Mouse (Mus musculus) adrenal gland (tissue): ENCODE data around the gene Rbm47.

Experiments used
- intact Hi-C: fragments of 180-260 bp; cut with DNase I; formaldehyde crosslinking; loops from one replicate; pipeline ENCODE4 v1.15.1; 2025

Gene Rbm47

DNA sequence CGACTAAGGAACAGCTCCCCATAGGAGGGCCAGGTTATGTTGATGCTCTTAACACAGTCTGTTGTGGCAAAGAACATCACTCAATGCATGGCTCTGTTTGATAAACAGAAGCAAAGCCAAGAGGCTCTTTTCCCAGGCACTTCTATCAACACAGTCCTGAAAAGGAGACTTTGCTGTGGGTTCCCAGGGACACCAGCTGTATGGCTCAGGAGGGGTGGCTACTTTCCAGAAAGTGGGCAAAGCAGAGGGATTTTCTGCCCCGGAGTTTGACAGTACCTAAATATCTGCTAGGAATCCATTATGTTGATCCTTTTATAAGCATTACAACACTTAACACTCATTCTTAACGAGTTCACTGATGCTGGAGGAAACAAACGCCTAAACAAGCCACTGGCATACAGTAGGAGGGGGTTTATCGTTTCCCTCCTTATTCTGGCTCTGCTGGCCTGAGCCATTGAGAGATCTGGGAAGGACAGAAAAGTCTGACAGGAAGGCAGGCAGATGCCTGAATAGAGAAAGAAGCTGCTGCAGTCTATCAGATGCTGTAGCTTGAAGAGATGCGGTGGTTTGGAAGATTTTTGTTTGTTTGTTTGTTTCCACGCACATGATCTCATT lies 136.4 kb downstream of the Rbm47 start:
- intact Hi-C loops, result no loop called here

DNA sequence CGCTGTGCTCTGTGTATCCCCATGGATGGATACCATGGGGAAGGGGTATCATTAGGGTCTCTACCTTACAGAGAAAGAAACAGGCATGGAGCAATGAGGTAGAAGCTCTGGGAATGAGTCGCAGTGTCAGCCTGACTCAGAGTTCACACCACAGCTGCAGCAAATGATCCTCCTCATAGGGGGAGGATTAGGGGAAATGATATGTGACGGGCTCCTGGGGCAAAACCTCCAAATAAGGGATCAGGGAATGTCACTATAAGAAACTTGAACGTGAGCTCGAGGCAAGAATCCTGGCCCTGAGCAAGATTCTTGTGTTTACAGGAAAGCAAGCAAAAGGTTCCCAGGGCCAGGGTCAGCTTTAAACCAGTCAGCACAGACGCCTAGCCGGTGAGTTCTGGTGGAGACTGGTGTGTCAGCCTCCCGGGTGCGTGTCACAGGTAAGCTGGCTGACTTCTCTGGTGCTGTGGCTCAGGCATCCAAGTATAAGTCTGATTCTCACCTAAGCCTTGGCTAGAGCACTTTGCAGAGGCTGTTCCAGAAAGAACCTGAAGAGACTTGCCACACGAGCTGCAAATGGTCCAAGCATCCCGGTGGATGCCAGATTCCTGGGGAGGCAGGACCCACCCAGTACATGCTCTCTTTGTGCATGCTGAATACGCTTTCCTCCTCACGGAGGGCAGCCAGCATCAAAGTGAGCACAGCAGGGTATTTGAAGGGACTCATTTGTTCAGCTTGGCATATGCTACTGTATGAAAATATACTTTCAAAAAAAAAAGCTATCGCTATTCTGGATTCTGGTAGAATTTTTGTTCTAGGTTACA lies 138.3 kb downstream of the Rbm47 start:
- intact Hi-C loops, result no loop called here

DNA sequence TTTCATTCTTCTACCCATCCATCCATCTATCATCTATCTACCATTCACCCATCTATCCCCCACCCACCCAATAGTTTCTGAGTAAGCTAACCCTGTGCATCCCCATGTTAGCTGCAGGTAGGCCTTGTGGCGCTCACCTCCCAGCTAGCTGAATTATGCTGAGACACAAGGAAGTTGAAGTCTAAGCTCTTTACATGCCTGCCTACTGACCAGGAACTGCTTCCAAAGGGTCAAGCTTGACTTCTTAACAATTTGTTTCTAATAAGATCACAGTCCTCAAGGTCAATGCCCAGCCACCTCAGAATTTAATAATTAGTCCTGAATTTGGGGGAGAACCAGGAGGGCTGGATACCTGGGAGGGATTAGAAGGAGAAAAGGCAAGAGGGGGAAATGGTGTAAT lies 140.1 kb downstream of the Rbm47 start:
- intact Hi-C loops, result no loop called here

DNA sequence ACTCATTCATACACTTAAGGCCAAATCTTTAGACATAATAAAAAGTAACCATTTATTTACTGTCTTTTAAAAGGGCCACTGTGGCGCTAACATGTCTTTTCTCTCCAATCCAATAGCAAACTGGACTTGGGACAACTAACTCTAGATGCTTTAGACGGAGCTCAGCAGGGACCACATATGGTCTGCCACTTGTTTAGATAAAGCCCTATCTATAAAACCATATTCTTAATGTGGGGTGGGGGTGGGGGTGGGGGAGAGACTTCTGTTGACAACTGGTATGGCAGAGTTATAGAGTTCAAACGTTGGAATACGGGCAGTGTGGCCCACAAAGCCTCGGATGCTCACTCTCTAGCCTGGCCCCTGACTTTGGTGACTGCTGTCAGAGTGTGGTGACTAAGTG lies 141.2 kb downstream of the Rbm47 start:
- intact Hi-C loops, result no loop called here

DNA sequence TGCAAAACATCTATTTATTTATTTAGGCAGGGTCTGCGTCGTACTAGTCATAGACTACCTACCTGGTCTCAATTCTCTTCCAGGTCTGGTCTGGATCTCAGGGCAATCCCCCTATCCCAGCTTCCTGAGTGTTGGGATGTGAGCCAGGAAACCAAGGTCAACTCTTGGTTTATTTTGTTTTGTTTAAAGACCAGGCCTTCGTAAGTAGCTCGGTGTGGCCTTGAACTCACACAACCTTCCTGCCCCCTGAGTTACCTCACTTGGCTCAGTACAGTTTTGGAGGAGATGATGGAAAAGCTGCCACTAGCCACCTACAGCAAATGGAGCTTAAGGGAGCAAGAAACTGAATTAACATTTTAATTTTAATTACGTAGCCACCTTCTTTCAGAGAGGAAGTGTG lies 144.7 kb downstream of the Rbm47 start:
- intact Hi-C loops, result no loop called here

DNA sequence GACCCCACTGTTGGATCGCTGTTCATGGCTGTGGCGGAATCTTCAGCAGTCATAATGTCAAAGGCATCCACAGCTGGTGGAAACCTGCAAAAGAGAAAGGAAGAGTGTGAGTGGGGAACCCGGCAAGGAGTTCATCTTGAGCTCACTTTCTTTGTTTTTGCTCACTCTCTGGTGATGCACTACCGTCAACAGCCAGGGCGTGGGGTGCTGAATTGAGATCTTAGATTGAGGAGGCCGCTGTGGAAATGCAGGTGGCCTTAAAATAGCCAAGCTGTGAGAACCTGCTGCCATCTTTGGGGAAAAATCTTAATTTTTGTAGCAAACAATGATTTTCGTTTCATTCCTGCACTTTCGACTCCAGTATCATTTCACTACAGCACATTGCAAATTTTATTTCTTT lies 145.7 kb downstream of the Rbm47 start:
- intact Hi-C loops, result no loop called here

DNA sequence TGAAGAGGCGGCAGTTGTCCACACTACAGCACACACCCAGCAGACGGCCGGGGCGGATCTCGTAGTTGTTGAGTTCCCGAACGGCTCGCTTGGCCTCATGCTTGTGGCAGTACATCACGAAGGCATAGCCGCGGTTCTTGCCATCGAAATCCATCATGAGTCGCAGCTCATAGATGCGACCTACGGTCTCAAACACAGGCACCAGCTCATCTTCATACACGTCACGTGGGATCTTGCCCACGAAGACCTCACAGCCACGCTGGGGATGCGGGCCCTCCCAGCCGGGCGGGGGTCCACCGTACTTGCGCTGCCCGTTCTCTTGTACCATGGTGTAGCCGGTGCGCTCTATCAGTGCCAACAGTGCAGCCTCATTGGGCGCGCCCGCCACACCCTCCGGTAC lies 146.1 kb downstream of the Rbm47 start:
- intact Hi-C loops, result no loop called here

DNA sequence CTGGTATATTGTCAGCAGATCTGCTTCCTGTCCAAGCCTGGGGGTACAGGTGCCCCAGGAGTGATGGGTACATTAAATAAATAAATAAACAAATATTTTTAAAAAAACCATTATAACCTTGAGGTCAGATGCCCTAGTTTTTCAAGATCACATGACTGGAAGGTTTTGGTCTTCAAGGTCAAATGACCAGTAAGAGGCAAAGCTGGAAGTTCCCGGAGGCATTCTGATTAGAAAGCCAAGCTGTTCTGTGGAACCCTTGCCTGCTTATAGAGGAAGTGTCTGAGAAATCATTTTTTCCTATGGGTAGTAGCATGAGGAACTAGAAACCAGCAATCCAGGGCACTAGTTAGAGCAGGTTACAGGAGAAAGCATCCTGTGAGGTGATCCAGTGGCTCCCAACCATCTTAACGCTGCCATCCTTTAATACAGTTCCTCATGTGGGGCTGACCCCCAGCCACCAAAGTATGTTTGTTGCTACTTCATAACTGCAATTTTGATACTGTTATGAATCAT lies 157.4 kb downstream of the Rbm47 start:
- intact Hi-C loops, result loop anchor here (10.0 kb wide), 1 partner anchor 229 kb away; no protein-coding TSS in a partner anchor

DNA sequence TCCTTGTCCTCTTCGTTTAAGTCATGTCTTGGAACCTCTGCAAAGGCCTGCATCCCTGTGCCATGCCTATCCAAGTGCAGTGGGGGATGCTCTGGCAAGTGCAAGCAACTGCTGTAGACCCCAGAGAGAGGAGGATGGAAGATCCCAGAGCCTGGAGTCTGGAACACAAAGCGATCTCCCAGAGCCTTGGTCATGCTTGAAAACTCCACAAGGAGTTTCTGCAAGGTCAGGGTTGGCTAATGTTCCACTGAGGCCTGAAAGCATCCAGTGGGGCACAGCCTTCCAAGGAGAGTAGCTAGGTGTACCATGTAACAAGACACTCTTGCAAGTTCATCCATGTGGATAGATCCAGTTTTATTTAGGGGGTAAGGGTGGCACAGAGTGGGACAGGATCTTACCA lies 158.5 kb downstream of the Rbm47 start:
- intact Hi-C loops, result loop anchor here (10.0 kb wide), 1 partner anchor 230 kb away; no protein-coding TSS in a partner anchor

DNA sequence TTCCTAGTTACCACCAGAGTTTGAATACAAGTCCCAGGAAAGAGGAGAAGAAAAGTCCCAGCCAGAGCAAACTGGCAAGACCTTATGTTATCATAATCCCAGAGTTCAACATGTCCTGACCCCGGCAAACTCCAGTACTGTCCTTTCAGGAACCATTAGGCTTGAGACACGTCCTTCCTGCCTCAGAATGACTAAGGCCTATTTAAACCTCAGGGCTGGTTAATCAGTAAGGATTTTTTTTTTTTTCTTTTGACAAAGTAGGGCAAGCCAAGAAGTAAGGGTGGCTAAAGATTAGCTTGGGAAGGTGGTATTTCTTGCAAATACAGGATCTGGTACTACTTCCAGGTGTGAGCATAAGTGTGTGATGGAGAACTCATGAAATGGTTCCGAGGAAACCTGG lies 158.9 kb downstream of the Rbm47 start:
- intact Hi-C loops, result loop anchor here (10.0 kb wide), 1 partner anchor 231 kb away; no protein-coding TSS in a partner anchor

DNA sequence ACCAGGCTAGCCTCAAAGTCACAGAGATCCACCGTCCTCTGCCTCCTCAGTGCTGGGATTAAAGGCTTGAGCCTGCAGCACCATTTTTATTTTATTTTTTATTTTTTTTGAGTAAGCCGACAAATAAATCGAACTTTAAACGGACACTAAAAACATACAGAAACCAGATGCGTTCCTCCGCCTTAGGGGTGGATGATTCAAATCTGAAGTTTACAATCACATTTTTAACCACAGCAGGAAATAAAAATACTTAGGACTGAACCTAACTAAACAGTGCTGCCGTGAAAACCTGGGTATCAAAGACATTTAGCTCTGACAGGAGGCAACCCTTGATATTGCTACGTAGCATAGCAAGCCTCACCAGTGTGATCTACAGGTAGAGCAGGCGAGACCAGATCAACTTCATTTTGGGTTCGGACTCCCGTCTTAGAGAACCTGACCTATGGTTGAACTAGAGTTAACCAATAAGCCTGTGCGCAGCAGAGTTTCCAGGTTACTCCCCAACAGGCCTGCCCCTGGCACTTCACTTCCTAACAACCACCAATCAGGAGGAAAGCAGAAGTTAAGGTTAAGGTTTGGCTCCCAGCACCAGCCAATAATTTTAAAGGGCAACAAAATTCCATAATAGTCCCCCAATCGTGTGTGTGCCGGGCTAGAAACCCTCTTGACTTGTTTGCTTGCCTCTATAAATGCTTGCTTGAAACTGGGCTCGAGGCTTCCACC lies 164.5 kb downstream of the Rbm47 start:
- intact Hi-C loops, result no loop called here

DNA sequence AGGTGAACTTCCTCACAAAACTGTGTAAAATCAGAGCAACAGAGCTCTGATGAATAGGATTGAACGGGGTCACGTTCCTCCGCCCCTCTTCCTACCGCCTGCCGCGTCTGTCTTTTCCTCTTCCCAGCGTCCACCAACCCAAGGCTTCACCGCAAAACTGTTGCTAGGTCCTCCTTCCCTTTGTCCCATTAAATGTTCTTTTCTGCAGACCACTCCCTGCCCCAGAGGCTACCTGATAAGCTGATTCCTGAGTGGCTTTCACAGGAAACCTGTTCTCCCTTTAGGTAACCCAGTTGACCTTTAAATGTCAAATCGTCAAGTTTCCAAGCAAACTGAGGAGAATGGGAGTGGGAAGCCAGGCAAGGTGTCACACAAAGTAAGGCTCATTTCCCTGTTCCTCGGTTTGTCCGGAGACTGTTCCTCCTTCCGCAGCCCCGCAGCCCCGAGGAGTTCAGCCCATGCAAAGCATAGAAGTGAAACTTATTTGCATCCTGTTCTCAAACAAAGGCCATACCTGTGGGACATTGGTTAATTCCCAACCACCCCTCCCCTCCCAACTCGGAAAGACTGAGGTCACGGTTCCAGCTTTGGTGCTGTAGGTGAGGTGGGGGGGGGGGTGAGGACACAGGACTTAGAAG lies 167.8 kb downstream of the Rbm47 start:
- intact Hi-C loops, result no loop called here

DNA sequence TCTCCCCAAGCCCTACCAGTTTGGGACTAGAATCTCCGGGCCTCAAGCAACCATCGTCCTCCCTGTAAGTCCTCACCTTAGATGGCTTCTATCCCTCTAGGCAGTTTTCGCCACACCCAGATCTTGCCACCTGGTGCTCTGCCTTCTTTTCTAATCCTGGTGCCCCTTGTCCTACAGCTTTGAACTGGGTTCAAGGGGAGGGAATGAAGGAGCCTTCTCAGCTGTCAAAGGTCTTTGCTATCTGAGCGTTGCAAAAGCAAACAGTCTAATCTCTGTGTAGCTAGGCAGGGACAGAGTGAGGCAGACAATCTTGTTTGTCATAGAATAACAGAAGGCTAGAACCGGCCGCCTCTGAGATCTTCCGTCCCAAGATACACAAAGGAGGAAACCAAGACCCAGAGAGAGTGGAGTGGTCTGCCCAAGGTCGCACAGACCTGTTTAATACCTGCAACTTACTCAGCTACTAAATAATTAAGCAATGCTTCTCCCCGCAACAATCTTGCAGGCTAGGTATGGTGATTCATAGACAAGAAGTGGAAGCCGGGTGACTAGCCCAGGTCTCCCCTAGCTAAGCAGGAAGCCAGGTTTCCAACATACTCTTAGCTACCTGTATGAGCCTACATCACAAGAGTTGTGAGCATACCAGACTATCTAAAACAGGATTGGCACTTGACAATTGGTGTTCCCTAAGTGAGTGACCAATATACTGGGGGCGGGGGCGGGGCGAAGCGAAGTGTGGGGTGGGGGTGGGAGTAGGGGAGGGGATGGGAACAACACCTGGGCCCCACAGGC lies 168.6 kb downstream of the Rbm47 start, which contains the start of gene 9130230L23Rik:
Gene 9130230L23Rik, minus strand, starts transcription at position 152 of the 792 bp plus-strand sequence.
- intact Hi-C loops, result no loop called here

DNA sequence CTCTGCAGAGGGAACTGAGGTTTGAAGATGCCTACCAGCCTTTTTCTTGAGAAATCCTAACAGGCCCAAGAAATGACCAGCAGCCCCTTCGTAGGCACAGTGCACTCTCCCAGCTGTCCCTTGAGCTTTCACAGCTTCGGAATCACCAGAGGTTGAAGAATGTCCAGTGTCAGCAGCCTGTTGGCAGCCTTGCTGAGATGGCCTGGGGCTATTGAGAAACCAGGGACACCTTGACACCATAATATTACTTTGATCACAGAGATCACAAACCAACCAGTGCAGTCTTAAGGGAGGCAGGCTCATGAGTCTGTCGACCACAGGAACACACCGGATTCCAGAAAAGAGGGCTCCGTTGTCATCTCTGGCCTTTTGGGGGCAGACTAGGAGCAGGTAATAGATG lies 171.7 kb downstream of the Rbm47 start:
- intact Hi-C loops, result no loop called here

DNA sequence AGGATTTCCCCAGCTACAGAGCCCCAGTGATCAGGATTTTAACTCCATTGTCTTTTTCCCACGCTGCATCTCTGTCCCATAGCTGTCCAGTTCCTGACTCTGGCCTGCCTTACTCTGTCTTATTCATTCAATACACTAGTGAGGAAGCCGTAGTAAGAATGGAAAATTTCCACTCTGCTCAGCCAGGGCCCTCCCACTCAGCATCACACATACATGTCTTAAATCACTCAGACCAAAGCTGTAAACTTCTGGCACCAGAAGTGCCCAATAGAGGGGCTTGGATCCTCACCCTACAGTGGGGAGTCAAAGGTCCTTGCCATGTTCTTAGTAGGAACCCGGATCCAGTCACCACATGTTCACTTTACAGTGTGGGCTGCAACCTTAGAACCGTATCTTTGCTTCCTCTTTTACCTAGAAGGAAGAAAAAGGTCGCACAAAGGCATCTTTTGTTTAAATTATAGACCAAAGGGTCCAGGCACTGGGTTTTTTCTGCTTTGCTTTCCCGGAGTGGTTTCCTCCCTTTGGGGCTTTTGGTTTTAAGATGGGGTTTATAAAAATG lies 172.3 kb downstream of the Rbm47 start:
- intact Hi-C loops, result no loop called here

DNA sequence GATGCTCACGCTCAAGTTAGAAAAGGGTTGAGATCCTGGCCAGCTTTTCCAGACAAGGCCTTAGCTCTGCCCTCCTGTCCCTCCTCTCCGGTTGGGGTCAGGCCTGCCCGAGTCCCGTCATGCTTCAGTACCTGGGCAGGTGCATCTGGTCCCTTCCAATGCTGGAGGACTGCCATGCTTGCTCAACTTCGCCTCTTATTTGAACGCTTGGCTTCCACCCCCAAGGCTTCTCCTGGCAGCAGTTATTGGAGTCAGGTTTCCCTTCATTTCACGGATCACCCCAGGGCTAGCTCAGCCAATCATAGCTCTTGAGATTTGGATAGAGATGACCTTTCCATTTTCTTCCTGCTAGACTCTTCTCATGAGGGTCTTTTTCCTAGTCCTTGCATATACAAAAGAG lies 172.8 kb downstream of the Rbm47 start:
- intact Hi-C loops, result no loop called here

DNA sequence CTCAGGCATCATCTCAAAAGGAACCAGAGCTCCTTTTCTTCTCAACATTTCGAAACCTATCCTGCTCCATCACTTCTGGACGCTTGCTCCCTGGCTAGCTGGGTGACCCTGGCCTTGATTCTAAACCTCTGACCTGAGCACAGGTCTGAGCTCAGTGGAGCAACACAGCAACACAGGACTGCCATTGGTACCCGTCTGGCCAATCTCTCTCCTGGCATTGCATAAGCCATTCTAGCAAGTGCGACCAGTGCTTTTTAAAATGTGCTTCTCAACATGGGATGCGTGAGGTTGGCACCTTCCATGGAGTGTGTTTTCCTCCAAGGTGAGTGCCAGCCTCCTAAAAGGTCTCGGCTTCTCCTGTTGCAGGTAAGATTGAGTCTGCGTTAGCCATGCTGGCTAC lies 173.8 kb downstream of the Rbm47 start:
- intact Hi-C loops, result no loop called here

DNA sequence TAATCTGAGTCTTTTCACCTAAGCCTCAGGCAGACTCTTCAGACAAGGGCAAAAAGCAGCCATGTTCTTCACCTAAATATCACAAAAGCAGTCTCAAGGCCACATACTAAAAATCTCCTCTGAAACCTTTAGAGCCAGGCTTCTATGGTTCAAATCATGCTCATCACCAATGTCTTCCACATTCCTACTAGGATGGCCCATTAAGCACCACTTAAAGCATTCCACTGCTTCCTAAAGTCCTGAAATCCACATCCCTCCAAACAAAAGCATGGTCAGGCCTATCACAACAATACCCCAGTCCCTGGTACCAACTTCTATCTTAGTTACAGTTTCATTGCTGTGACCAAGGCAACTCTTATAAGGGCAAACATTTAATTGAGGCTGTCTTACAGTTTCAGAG lies 175.1 kb downstream of the Rbm47 start:
- intact Hi-C loops, result no loop called here

DNA sequence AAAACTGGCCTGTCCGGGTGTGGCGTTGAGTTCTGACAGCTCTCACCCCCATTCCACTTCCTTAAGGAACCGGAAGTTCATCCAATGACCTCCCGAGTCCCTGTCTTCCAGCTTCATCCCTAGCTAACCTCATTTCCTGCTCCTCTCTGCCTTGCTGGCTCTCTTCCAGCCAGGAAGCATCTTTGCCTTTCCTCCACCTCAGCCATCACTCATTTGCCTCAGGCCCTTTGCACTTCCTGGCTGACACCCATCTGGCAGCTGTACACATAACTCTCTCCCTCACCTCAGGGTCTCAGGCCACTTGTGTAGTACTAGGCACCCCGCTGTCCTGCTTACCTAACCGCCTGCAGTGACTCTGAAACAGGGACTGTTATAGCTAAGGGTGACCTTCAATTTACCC lies 178.3 kb downstream of the Rbm47 start:
- intact Hi-C loops, result no loop called here

DNA sequence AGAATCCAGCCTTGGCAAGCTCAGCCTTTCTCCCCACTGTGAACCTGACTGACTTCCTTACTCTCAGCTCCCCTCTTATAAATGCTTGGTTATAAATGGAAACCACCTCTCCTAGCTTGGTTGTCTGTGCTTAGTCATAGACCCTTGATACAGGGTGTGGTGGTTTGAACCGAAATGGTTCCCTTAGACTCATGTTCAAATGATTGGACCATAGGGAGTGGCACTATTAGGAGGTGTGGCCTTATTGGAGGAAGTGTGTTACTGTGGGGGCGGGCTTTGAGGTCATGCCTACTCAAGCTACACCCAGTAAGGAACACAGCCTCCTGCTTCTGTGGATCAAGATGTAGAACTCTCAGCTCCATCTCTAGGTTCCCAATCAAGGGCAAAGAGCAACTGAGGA lies 181.7 kb downstream of the Rbm47 start:
- intact Hi-C loops, result no loop called here
